Mouse (Mus musculus) spleen, adult 10 weeks (tissue): Measurements from ENCODE around the gene Olfr419. TPM values are rescaled to one million over a fixed set of nuclear protein-coding genes. Genes with fewer than 3 reads are reported as not detected.

ENCODE experiments used
- polyA plus RNA-seq: library from polyadenylated mRNA; stranded (reverse); fragments of 350-450 nt; fragmentation: Illumina TruSeq; extraction: RNeasy Lipid Tissue Mini Kit (QIAGEN cat#74804); gene quantifications from one replicate; pipeline ENCODE4 v1.2.3, GENCODE M21; 2015; ENCODE audit warnings: low replicate concordance; ENCODE audit not compliant: insufficient read depth

Gene Olfr419
- not detected for polyA plus RNA-seq

DNA sequence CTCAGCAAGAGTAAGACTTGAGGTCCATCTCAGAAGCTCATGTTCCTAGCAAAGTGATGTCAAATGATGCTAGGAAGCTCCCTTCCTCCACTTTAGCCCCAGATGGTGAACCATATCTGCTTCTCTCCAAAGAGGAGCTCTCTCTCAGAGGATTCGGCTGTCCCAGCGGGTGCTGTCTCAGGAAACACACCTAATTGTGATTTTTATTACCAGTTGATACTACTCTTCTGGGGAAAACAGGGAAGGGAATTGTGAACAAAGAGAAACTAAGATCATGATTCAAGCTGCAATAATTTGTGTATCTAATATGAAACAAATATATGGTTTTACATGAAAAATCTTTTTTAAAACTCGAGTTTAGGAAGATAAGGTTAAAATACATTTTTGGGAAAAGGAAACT lies at the start of gene Olfr419:
Olfr419 (minus strand) TSS at position 101 of the 400 bp plus-strand sequence.

Other genes starting within 250 kb of the Olfr419 start
- 77.1 TPM for gene Ifi205, start 220.3 kb downstream of the Olfr419 start, polyA plus RNA-seq
- gene Olfr433, start 211.4 kb downstream of the Olfr419 start, polyA plus RNA-seq = 1.1 TPM
- 0.10 TPM for gene Olfr432, start 202.9 kb downstream of the Olfr419 start, polyA plus RNA-seq
- gene Olfr430, start 185.5 kb downstream of the Olfr419 start, polyA plus RNA-seq = not detected
- gene Olfr429, start 167.7 kb downstream of the Olfr419 start, polyA plus RNA-seq = not detected
- not detected for gene Olfr427, start 155.2 kb downstream of the Olfr419 start, polyA plus RNA-seq
- gene Olfr231, start 130.9 kb downstream of the Olfr419 start, polyA plus RNA-seq = not detected
- gene Olfr424, start 120.5 kb downstream of the Olfr419 start, polyA plus RNA-seq = not detected
- not detected for gene Olfr420, start 96.4 kb downstream of the Olfr419 start, polyA plus RNA-seq
- 12.5 TPM for gene Spta1, start 79.3 kb downstream of the Olfr419 start, polyA plus RNA-seq
- not detected for gene Mptx1, start 78.5 kb upstream of the Olfr419 start, polyA plus RNA-seq
- gene Olfr417, start 113.1 kb upstream of the Olfr419 start, polyA plus RNA-seq = not detected
- not detected for gene Olfr248, start 139.0 kb upstream of the Olfr419 start, polyA plus RNA-seq
- not detected for gene Olfr414, start 172.0 kb upstream of the Olfr419 start, polyA plus RNA-seq
- gene Olfr220, start 190.0 kb upstream of the Olfr419 start, polyA plus RNA-seq = not detected
- 0.22 TPM for gene Fmn2, start 249.8 kb upstream of the Olfr419 start, polyA plus RNA-seq